Mouse (Mus musculus) forebrain, embryonic 14.5 days (tissue): Measurements from ENCODE around the gene Phc2. TPM values are rescaled to one million over a fixed set of nuclear protein-coding genes. Genes with fewer than 3 reads are reported as not detected.

ENCODE experiments used
- ATAC-seq: fragments of 200-750 bp; cut with Nextera tagmentation; 2 replicates; pipeline ENCODE4 v1.8.0; 2017; ENCODE audit warnings: mild to moderate bottlenecking, moderate library complexity
- DNase-seq: peaks from one replicate; pipeline ENCODE4 v3.0.0-alpha.2; 2015; ENCODE audit warnings: low spot score
- H3K27ac ChIP-seq: fragments of 300-500 bp; sonication (generic); 2 replicates; pipeline ENCODE4 v1.5.1; 2014; ENCODE audit warnings: low read depth, mild to moderate bottlenecking, control low read depth, low read length, moderate library complexity
- H3K27me3 ChIP-seq: fragments of 300-500 bp; sonication (generic); replicated peaks from 2 replicates; pipeline ENCODE4 v1.6.1; 2014; ENCODE audit warnings: low read length, control low read depth, mixed read lengths; ENCODE audit not compliant: control insufficient read depth, insufficient read depth
- H3K36me3 ChIP-seq: fragments of 300-500 bp; sonication (generic); 2 replicates; pipeline ENCODE4 v1.6.1; 2014; ENCODE audit warnings: low read length, control low read depth; ENCODE audit not compliant: control insufficient read depth, insufficient read depth
- H3K4me1 ChIP-seq: fragments of 300-500 bp; sonication (generic); 2 replicates; pipeline ENCODE4 v1.6.1; 2014; ENCODE audit warnings: antibody characterized with exemption, low read length, control low read depth; ENCODE audit not compliant: control insufficient read depth, insufficient read depth
- H3K4me2 ChIP-seq: fragments of 300-500 bp; sonication (generic); 2 replicates; pipeline ENCODE4 v1.6.1; 2014; ENCODE audit warnings: mild to moderate bottlenecking, control low read depth, low read length
- H3K4me3 ChIP-seq: fragments of 300-500 bp; sonication (generic); 2 replicates; pipeline ENCODE4 v1.5.1; 2014; ENCODE audit warnings: low read depth, low read length, control low read depth
- H3K9ac ChIP-seq: fragments of 300-500 bp; sonication (generic); 2 replicates; pipeline ENCODE4 v1.6.1; 2014; ENCODE audit warnings: mild to moderate bottlenecking, low read length, control low read depth, moderate library complexity
- H3K9me3 ChIP-seq: fragments of 300-500 bp; sonication (generic); replicated peaks from 2 replicates; pipeline ENCODE4 v1.6.1; 2016; ENCODE audit warnings: low read length, control low read depth, mixed read lengths; ENCODE audit not compliant: control insufficient read depth
- WGBS: fragments of 180-500 bp; shearing (Covaris S2); extraction: QIAGEN DNeasy Blood & Tissue Kit; methylation state at CpG from one replicate; pipeline ENCODE4 v1.1.7; 2014; 5-methylcytosine and 5-hydroxymethylcytosine counted together
- polyA plus RNA-seq: library from polyadenylated mRNA; unstranded; fragments of >200 nt; fragmentation: Nextera tagmentation; extraction: Ambion mirVana; gene quantifications from 2 replicates; pipeline ENCODE4 v1.2.1, GENCODE M21; 2014

The Phc2 gene
- polyA plus RNA-seq, 1 experiment from 2014 or later, result 35.3 TPM

DNA sequence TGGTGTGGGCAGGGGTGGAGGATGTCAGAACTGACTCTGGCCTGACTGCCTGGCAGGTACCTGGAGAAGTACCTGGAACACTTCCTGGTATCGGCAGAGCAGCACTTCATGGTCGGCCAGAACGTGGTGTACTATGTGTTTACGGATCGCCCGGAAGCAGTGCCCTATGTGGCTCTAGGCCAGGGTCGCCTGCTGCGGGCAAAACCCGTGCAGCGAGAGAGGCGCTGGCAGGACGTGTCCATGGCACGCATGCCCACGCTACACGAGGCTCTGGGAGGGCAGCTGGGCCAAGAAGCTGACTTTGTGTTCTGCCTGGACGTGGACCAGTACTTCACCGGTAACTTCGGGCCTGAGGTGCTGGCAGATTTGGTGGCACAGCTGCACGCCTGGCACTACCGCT lies 112.4 kb downstream of the Phc2 start:
- 95% methylated on average over 20 of the region's 20 CpGs for WGBS
- H3K9ac ChIP-seq, result no peak overlapping the region
- H3K27me3 ChIP-seq, result no peaks in the 10 kb centered on the region
- no peaks in the 10 kb centered on the region for H3K36me3 ChIP-seq
- no peak overlapping the region for H3K4me3 ChIP-seq
- H3K9me3 ChIP-seq, result 0 out of 2 replicates have a peak, but pooled peaks cover 4% of the 10 kb centered on the region
- no peaks in the 10 kb centered on the region for H3K4me1 ChIP-seq
- no peak overlapping the region for H3K27ac ChIP-seq
- no peak for DNase-seq
- ATAC-seq, result no peak
- no peak overlapping the region for H3K4me2 ChIP-seq

DNA sequence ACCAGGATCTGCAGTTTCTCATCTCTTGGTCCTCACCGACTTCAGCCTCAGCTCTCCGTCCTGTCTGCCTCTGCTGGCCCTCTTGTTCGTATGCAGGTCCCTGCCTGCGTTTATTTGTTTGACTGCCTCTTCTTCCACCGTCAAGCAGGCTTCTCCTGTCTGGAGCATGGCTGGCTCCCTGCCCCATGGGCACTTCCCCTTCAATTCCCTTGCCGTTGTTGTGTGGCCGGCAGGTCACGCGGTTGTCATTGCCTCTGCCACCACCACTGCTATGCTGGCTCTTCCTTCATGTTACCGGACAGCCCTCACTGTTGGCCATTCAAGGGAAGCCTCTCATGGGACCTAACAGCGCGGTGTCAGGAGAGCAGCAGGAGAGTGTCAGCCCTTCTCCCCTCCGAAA lies 113.6 kb downstream of the Phc2 start:
- H3K4me3 ChIP-seq, result no peak overlapping the region
- no peaks in the 10 kb centered on the region for H3K4me1 ChIP-seq
- ATAC-seq (no peak), DNase-seq (no peak)
- 0 out of 2 replicates have a peak, but pooled peaks cover 1% of the 10 kb centered on the region for H3K9me3 ChIP-seq
- H3K36me3 ChIP-seq, result peaks cover 11% of the 10 kb centered on the region
- no peaks in the 10 kb centered on the region for H3K27me3 ChIP-seq
- H3K9ac ChIP-seq, result no peak overlapping the region
- no peak overlapping the region for H3K4me2 ChIP-seq
- WGBS, result 85% methylated on average over 13 of the region's 13 CpGs
- no peak overlapping the region for H3K27ac ChIP-seq

DNA sequence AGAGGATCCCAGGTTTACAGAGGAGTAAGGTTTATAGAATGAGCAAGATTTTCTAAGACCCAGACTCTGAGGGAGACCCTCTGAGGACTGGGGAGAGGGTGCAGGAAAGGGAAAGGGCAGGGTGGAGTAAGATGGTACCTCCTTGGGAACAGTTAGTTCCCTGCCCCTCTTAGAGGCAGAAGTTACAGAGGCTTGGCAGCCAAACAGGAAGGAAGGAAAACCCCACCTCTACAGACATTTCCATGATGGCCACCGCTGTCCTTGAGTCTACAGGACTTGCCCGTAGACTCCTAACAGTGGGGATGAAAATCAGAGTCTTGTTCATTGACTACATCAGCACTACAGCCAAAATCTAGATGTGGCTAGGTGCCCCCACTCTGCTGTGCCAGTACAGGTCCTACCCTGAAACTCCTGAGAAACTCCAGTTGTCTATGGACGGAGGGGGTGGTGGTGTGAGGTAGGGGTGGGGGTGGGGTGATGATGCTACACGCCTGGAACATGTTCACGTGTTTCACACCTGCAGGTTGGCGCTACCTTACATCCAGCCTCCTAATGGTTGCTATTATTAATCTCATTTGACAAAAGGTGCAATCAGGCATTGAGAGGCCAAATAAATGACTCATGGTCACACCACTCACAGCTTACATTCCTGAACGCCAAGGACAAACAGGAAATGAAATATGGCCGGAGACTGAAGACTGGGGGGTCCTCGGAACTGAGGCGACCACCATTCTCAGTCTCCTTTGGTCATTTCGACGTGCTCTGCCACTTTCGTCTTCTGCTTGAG lies 115.3 kb downstream of the Phc2 start:
- Histone ChIP-seq H3K4me1 (no peaks in the 10 kb centered on the region), H3K9ac (no peak overlapping the region), H3K9me3 (no peaks in the 10 kb centered on the region), H3K4me2 (no peak overlapping the region), H3K27ac (no peak overlapping the region), H3K4me3 (no peak overlapping the region), H3K36me3 (peaks cover 28% of the 10 kb centered on the region), H3K27me3 (no peaks in the 10 kb centered on the region)
- 83% methylated on average over 13 of the region's 13 CpGs for WGBS
- ATAC-seq (no peak), DNase-seq (no peak)

DNA sequence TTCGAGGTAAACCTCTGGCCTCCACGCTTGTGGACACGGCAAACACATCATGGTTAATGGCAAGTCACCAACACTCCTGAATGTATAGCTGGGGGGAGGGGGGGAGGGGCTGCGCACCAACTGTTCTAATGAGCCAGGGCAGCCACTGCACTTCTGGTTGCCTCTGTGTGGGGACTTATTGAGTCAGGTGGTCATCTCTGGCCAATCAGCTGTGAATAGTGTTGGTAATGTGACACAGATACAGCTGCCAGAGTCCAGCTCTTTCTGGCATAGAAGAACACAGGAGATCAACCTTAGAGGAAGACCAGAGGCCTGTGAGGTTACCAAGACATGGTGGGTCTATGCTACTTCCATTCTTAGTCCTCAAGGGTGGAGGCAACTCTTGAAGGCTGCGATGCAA lies 116.2 kb downstream of the Phc2 start:
- Histone ChIP-seq H3K4me2 (no peak overlapping the region), H3K9ac (no peak overlapping the region), H3K27ac (no peak overlapping the region), H3K9me3 (no peaks in the 10 kb centered on the region), H3K4me1 (no peaks in the 10 kb centered on the region), H3K36me3 (peaks cover 37% of the 10 kb centered on the region), H3K27me3 (no peaks in the 10 kb centered on the region), H3K4me3 (no peak overlapping the region)
- ATAC-seq (0 out of 2 replicates have a peak, but pooled peaks have one; percentile 44), DNase-seq (no peak)
- 88% methylated on average over 5 of the region's 5 CpGs for WGBS

DNA sequence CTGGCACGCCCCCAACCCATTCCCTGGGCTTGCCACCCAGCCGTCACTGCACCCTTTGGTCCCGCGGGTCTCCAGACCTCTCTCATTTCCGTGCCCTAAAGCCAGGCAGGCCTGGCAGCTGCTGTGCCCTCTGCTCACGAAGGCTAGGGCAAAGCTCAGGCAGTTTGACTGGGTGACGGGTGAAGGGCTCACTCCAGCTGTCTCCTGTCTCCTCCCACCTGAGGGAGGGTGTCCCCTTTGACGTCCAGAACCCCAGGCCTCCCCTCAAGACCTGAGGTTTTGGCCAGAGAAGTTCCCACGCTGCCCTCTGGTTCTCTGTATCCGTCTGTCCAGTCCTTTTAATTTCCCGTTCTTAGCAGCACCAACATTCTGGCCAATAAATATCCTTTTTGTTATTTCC lies 119.3 kb downstream of the Phc2 start:
- Histone ChIP-seq H3K27ac (no peak overlapping the region), H3K27me3 (no peaks in the 10 kb centered on the region), H3K9ac (no peak overlapping the region), H3K4me1 (no peaks in the 10 kb centered on the region), H3K9me3 (no peaks in the 10 kb centered on the region), H3K4me3 (no peak overlapping the region), H3K4me2 (no peak overlapping the region), H3K36me3 (peaks cover 66% of the 10 kb centered on the region)
- ATAC-seq, result no peak
- WGBS, result 85% methylated on average over 10 of the region's 11 CpGs
- no peak for DNase-seq

DNA sequence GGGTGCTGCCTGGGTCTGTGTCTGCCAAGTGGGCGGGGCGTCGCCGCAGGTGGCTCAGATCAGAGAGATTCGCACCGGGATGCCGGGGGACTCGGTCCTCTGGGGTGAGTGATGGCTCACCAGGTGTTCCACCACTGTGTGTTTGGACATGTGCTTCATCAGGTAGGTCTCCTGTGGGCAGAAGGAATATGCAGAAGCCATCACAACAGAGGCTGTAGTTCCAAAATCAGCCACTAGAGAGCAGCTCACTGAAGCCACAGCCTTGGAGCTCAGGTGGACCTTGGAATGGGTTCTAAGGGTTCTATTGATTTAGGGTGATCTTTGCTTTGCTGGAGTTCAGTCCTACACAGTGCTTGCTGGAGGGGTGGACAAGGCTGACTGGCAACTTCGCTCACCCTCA lies 120.0 kb downstream of the Phc2 start:
- 92% methylated on average over 9 of the region's 9 CpGs for WGBS
- Histone ChIP-seq H3K36me3 (peaks cover 72% of the 10 kb centered on the region), H3K9ac (no peak overlapping the region), H3K27me3 (no peaks in the 10 kb centered on the region), H3K9me3 (no peaks in the 10 kb centered on the region), H3K27ac (no peak overlapping the region), H3K4me2 (no peak overlapping the region), H3K4me1 (no peaks in the 10 kb centered on the region), H3K4me3 (no peak overlapping the region)
- ATAC-seq (no peak), DNase-seq (peak; percentile 46)

DNA sequence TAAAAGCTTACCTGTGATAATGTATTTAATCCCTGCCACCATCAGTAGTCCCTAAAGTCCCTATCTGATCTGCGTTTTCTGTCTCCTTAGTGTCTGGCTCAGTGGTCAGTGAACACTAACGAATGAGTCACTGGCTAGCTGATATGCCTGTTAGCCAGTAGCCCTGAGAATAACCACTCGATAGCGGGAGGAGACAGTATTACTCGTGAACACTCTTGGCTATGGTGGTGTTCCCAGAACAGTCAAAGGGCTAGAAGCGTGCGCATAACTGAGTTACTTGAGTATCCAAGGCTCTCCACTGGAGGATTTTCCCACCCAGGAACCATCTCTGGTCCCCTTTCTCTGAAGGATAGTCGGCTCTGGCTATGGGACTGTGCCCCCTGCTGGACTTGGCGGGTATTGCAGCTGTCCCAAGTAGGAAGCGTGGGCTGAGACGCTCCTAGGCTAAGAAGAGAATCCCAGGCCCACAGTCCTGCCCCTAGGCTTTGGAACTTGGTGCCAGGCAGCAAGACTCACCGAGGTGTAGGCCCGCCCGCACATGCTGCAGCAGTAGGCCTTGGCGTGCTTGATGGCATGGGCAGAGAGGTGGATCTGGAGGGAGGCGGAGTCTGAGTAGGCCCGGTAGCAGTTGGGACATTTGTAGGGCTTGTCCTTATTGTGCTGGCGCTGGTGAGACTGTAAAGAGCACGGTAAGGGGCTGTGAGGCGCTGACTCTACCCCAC lies 122.2 kb downstream of the Phc2 start:
- peak; percentile 82 for DNase-seq
- Histone ChIP-seq H3K36me3 (peaks cover 95% of the 10 kb centered on the region), H3K4me1 (no peaks in the 10 kb centered on the region), H3K27ac (no peak overlapping the region), H3K9me3 (no peaks in the 10 kb centered on the region), H3K27me3 (no peaks in the 10 kb centered on the region), H3K9ac (no peak overlapping the region), H3K4me3 (no peak overlapping the region), H3K4me2 (no peak overlapping the region)
- peak; percentile 63 for ATAC-seq
- 36% methylated on average over 20 of the region's 20 CpGs for WGBS

DNA sequence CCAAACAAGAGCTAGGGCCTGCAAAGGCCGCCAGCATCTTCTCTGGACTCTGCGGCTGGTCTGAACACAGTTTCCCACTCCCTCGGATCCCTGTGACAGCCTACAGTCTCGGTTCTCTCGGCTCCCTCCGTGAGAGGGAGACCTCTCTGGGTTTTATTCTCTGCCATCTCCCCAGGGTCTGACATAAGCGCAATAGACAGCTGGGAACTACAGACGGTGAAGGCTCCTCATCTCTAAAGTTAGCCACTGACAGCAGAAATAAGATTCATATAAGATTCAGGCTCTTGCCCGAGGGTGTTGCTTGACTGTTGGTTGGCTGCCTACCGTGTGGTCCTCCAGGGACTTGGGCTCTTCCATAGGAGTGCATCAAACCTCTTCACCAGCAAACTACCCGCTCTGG lies 123.1 kb downstream of the Phc2 start:
- Histone ChIP-seq H3K9ac (no peak overlapping the region), H3K36me3 (peaks cover 97% of the 10 kb centered on the region), H3K27ac (no peak overlapping the region), H3K27me3 (no peaks in the 10 kb centered on the region), H3K9me3 (no peaks in the 10 kb centered on the region), H3K4me3 (no peak overlapping the region), H3K4me1 (no peaks in the 10 kb centered on the region), H3K4me2 (no peak overlapping the region)
- 83% methylated on average over 11 of the region's 11 CpGs for WGBS
- DNase-seq, result no peak
- ATAC-seq, result no peak

DNA sequence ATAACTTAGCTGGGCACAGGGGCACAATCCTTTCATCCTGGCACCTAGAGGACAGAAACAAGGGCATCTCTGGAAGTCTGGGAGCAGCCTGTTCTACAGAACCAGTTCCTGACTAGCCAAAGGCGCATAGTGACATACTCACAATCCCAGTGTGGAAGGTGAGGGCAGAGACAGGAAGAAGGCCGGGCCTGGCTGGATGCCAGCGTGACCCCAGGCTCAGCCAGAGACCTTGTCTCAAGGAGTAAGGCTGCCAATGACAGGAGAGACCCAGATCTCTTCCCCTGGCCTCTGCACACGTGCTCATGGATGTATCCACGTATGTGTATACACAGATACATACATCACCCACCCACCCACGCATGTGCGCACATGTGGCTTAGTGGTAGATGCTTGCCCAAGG lies 127.5 kb downstream of the Phc2 start:
- 93% methylated on average over 7 of the region's 7 CpGs for WGBS
- Histone ChIP-seq H3K4me3 (no peak overlapping the region), H3K4me1 (no peaks in the 10 kb centered on the region), H3K36me3 (peaks cover 97% of the 10 kb centered on the region), H3K27me3 (no peaks in the 10 kb centered on the region), H3K9ac (no peak overlapping the region), H3K4me2 (no peak overlapping the region), H3K27ac (no peak overlapping the region), H3K9me3 (no peaks in the 10 kb centered on the region)
- DNase-seq (no peak), ATAC-seq (no peak)
